In genomic region chr11:102377186-102377585, GRCm38 (mm10) we compare ENCODE assay signal across 11 mouse cellular contexts. TPM values are rescaled to one million over a fixed set of nuclear protein-coding genes. Genes with fewer than 3 reads are reported as not detected.
A peak's percentile ranks its signal among the peaks of the same experiment; 100 is the strongest.
DNase-seq lines count a peak whose midpoint lies in the region; ATAC-seq and TF ChIP-seq lines count a peak whose summit lies in the region.
"Had no signal": no experiment of that assay in that cellular context is flagged by ENCODE, and none has a peak within 500 bp of the region (broad histone marks: within the 10 kb centered on the region; RNA-seq: fewer than 3 reads in every experiment).

No protein-coding gene starts in this region.

- H3K4me2 ChIP-seq in forebrain, postnatal 0 days (ENCODE audit: low read depth): no peak overlapping the region
- H3K4me2 ChIP-seq in forebrain, embryonic 12.5 days: no peak overlapping the region
- no peak overlapping the region for H3K4me2 ChIP-seq in kidney, embryonic 14.5 days (replicated peaks; ENCODE audit: low read depth, low read length)

- no peaks in the 10 kb centered on the region for H3K36me3 ChIP-seq in forebrain, postnatal 0 days (ENCODE audit: insufficient read depth)
- H3K36me3 ChIP-seq in forebrain, embryonic 12.5 days (replicated peaks): no peaks in the 10 kb centered on the region
- no peaks in the 10 kb centered on the region for H3K36me3 ChIP-seq in kidney, embryonic 14.5 days (ENCODE audit: control insufficient read depth, insufficient read depth, low read length)

- no peak for ATAC-seq in forebrain, postnatal 0 days
- no peak for ATAC-seq in forebrain, embryonic 12.5 days (ENCODE audit: low FRiP score)
- no peak for ATAC-seq in kidney, embryonic 14.5 days (ENCODE audit: low FRiP score, low TSS enrichment)
- ATAC-seq: forebrain, embryonic 13.5 days had no signal

- no peak overlapping the region for H3K4me3 ChIP-seq in forebrain, postnatal 0 days (ENCODE audit: low read depth, low read length)
- H3K4me3 ChIP-seq in forebrain, embryonic 12.5 days (replicated peaks): no peak overlapping the region
- H3K4me3 ChIP-seq in kidney, embryonic 14.5 days (ENCODE audit: low read length): no peak overlapping the region
- H3K4me3 ChIP-seq: forebrain, embryonic 13.5 days had no signal

- no peak overlapping the region for H3K9ac ChIP-seq in forebrain, postnatal 0 days
- no peak overlapping the region for H3K9ac ChIP-seq in forebrain, embryonic 12.5 days
- H3K9ac ChIP-seq in kidney, embryonic 14.5 days (ENCODE audit: low read depth, low read length): no peak overlapping the region

- no peaks in the 10 kb centered on the region for H3K27me3 ChIP-seq in forebrain, postnatal 0 days (ENCODE audit: insufficient read depth, low read length)
- peaks cover 12% of the 10 kb centered on the region; the same call in 1 of the 2 replicates for H3K27me3 ChIP-seq in forebrain, embryonic 12.5 days
- H3K27me3 ChIP-seq in kidney, embryonic 14.5 days (ENCODE audit: control insufficient read depth, insufficient read depth, low read length): no peaks in the 10 kb centered on the region
- H3K27me3 ChIP-seq: forebrain, embryonic 13.5 days had no signal

- no peaks in the 10 kb centered on the region for H3K4me1 ChIP-seq in forebrain, postnatal 0 days (ENCODE audit: insufficient read depth)
- peaks cover 17% of the 10 kb centered on the region for H3K4me1 ChIP-seq in forebrain, embryonic 12.5 days
- peaks cover 18% of the 10 kb centered on the region for H3K4me1 ChIP-seq in kidney, embryonic 14.5 days (ENCODE audit: control insufficient read depth, insufficient read depth, low read length)

- no peaks in the 10 kb centered on the region for H3K9me3 ChIP-seq in forebrain, postnatal 0 days (ENCODE audit: low read length)
- H3K9me3 ChIP-seq in forebrain, embryonic 12.5 days: 0 out of 2 replicates have a peak, but pooled peaks cover 6% of the 10 kb centered on the region
- no peaks in the 10 kb centered on the region for H3K9me3 ChIP-seq in kidney, embryonic 14.5 days (ENCODE audit: control insufficient read depth, low read length)

- DNase-seq in forebrain, postnatal 0 days: no peak
- DNase-seq in spleen, adult 12 weeks (ENCODE audit: low spot score): peak; percentile 48
- no peak for DNase-seq in spleen, adult 18-20 months
- DNase-seq in liver: peak; percentile 77
- peak; percentile 38 for DNase-seq in testis, postnatal 10 days (ENCODE audit: low spot score)
- DNase-seq in ovary, adult 18-20 months (ENCODE audit: low spot score): no peak
- DNase-seq: right cerebral cortex, postnatal 4 days had no signal

- no peak overlapping the region for H3K27ac ChIP-seq in forebrain, postnatal 0 days (ENCODE audit: low read depth, low read length)
- H3K27ac ChIP-seq in forebrain, embryonic 12.5 days: no peak overlapping the region
- H3K27ac ChIP-seq in kidney, embryonic 14.5 days (ENCODE audit: low read depth, low read length): no peak overlapping the region
- H3K27ac ChIP-seq: forebrain, embryonic 13.5 days had no signal

- 68% methylated on average over 12 of the region's 12 CpGs for WGBS in forebrain, postnatal 0 days
- WGBS in forebrain, embryonic 12.5 days: 67% methylated on average over 12 of the region's 12 CpGs
- WGBS in kidney, embryonic 14.5 days: 73% methylated on average over 12 of the region's 12 CpGs

- TF ChIP-seq CTCF in forebrain, postnatal 0 days (IDR thresholded peaks at IDR 0.05; ENCODE audit: low read depth): peak; percentile 35

RNA-seq across cellular contexts. Expression of gene Slc4a1, which starts 11.2 kb away (rescaled TPM):
- 0.24 and 1.2 TPM in 2 replicates for total RNA-seq in forebrain, postnatal 0 days (2014; rRNA removed)
- polyA plus RNA-seq in forebrain, postnatal 0 days (2015; fragmentation: Nextera tagmentation; extraction: Ambion mirVana): 0.50 and 0.68 TPM in 2 replicates
- polyA plus RNA-seq in forebrain, embryonic 12.5 days (2016; fragmentation: Nextera tagmentation; extraction: Ambion mirVana): 21.2 and 25.7 TPM in 2 replicates
- polyA plus RNA-seq in kidney, embryonic 14.5 days (2014; fragmentation: Nextera tagmentation; extraction: Ambion mirVana): 3.0 and 3.3 TPM in 2 replicates

RNA-seq across cellular contexts. Expression of gene Rundc3a, which starts 16.0 kb away (rescaled TPM):
- 306 and 418 TPM in 2 replicates for total RNA-seq in forebrain, postnatal 0 days (2014; rRNA removed)
- polyA plus RNA-seq in forebrain, postnatal 0 days (2015; fragmentation: Nextera tagmentation; extraction: Ambion mirVana): 118 and 121 TPM in 2 replicates
- polyA plus RNA-seq in forebrain, embryonic 12.5 days (2016; fragmentation: Nextera tagmentation; extraction: Ambion mirVana): 103 and 113 TPM in 2 replicates
- 1.7 and 1.9 TPM in 2 replicates for polyA plus RNA-seq in kidney, embryonic 14.5 days (2014; fragmentation: Nextera tagmentation; extraction: Ambion mirVana)
- total RNA-seq: megakaryocyte progenitor cell, adult 5-6 weeks had no signal

RNA-seq across cellular contexts. Expression of gene Slc25a39, which starts 30.6 kb away (rescaled TPM):
- 96.3 and 114 TPM in 2 replicates for total RNA-seq in forebrain, postnatal 0 days (2014; rRNA removed)
- polyA plus RNA-seq in forebrain, postnatal 0 days (2015; fragmentation: Nextera tagmentation; extraction: Ambion mirVana): 120 and 129 TPM in 2 replicates
- polyA plus RNA-seq in forebrain, embryonic 12.5 days (2016; fragmentation: Nextera tagmentation; extraction: Ambion mirVana): 173 TPM in 2 replicates
- polyA plus RNA-seq in kidney, embryonic 14.5 days (2014; fragmentation: Nextera tagmentation; extraction: Ambion mirVana): 224 and 274 TPM in 2 replicates

RNA-seq across cellular contexts. Expression of gene Grn, which starts 52.9 kb away (rescaled TPM):
- total RNA-seq in forebrain, postnatal 0 days (2014; rRNA removed): 49.5 and 66.2 TPM in 2 replicates
- polyA plus RNA-seq in forebrain, postnatal 0 days (2015; fragmentation: Nextera tagmentation; extraction: Ambion mirVana): 72.3 and 86.6 TPM in 2 replicates
- 55.5 and 57.6 TPM in 2 replicates for polyA plus RNA-seq in forebrain, embryonic 12.5 days (2016; fragmentation: Nextera tagmentation; extraction: Ambion mirVana)
- 81.0 and 103 TPM in 2 replicates for polyA plus RNA-seq in kidney, embryonic 14.5 days (2014; fragmentation: Nextera tagmentation; extraction: Ambion mirVana)

RNA-seq across cellular contexts. Expression of gene Ubtf, which starts 57.6 kb away (rescaled TPM):
- total RNA-seq in forebrain, postnatal 0 days (2014; rRNA removed): 94.3 and 109 TPM in 2 replicates
- 73.2 and 78.7 TPM in 2 replicates for polyA plus RNA-seq in forebrain, postnatal 0 days (2015; fragmentation: Nextera tagmentation; extraction: Ambion mirVana)
- 111 and 121 TPM in 2 replicates for polyA plus RNA-seq in forebrain, embryonic 12.5 days (2016; fragmentation: Nextera tagmentation; extraction: Ambion mirVana)
- polyA plus RNA-seq in kidney, embryonic 14.5 days (2014; fragmentation: Nextera tagmentation; extraction: Ambion mirVana): 86.5 and 105 TPM in 2 replicates

Comparison
In these comparisons a context has a peak if more than half of its experiments do, and no peak if none do; other contexts are left out.
1. DNase-seq: peak in spleen, adult 12 weeks (single experiment), liver (single experiment) and testis, postnatal 10 days (single experiment); none in forebrain, postnatal 0 days (single experiment), spleen, adult 18-20 months (0 of 2) and ovary, adult 18-20 months (single experiment).
2. RNA of gene Rundc3a, which starts 16.0 kb away (polyA plus RNA-seq): 118 to 121 TPM in forebrain, postnatal 0 days and 103 to 113 TPM in forebrain, embryonic 12.5 days; 1.7 to 1.9 TPM in kidney, embryonic 14.5 days; every median in the first group is over 10 times any median in the second.